Mouse (Mus musculus) stomach, embryonic 16.5 days (tissue): Measurements from ENCODE around the gene Slc7a4. TPM values are rescaled to one million over a fixed set of nuclear protein-coding genes. Genes with fewer than 3 reads are reported as not detected.
"Not testable (repeated sequence)": the region's sequence is repeated elsewhere in the genome, so short reads cannot be mapped to it uniquely, and the experiment has no call there.

Source experiments
- ATAC-seq: fragments of 200-750 bp; cut with Nextera tagmentation; 2 replicates; pipeline ENCODE4 v1.8.0; 2017; ENCODE audit warnings: moderate number of reproducible peaks, moderate TSS enrichment; ENCODE audit not compliant: insufficient read depth, low FRiP score
- H3K27ac ChIP-seq: fragments of 300-500 bp; sonication (generic); 2 replicates; pipeline ENCODE4 v1.5.1; 2014; ENCODE audit warnings: low read length
- H3K27me3 ChIP-seq: fragments of 300-500 bp; sonication (generic); 2 replicates; pipeline ENCODE4 v1.6.1; 2014; ENCODE audit warnings: low read length, control low read depth, mixed read lengths; ENCODE audit not compliant: control insufficient read depth, insufficient read depth
- H3K36me3 ChIP-seq: fragments of 300-500 bp; sonication (generic); 2 replicates; pipeline ENCODE4 v1.6.1; 2014; ENCODE audit warnings: low read length; ENCODE audit not compliant: control insufficient read depth, insufficient read depth
- H3K4me1 ChIP-seq: fragments of 300-500 bp; sonication (generic); 2 replicates; pipeline ENCODE4 v1.6.1; 2014; ENCODE audit warnings: low read length, control low read depth, mixed read lengths; ENCODE audit not compliant: control insufficient read depth, insufficient read depth
- H3K4me2 ChIP-seq: fragments of 300-500 bp; sonication (generic); 2 replicates; pipeline ENCODE4 v1.6.1; 2014; ENCODE audit warnings: low read depth, low read length, mixed read lengths
- H3K4me3 ChIP-seq: fragments of 300-500 bp; sonication (generic); replicated peaks from 2 replicates; pipeline ENCODE4 v1.5.1; 2014; ENCODE audit warnings: mild to moderate bottlenecking, low read length
- H3K9ac ChIP-seq: fragments of 300-500 bp; sonication (generic); 2 replicates; pipeline ENCODE4 v1.6.1; 2014; ENCODE audit warnings: low read length
- H3K9me3 ChIP-seq: fragments of 300-500 bp; sonication (generic); replicated peaks from 2 replicates; pipeline ENCODE4 v1.6.1; 2016; ENCODE audit warnings: low read length, control low read depth; ENCODE audit not compliant: control insufficient read depth
- WGBS: fragments of 180-500 bp; shearing (Covaris S2); extraction: QIAGEN DNeasy Blood & Tissue Kit; methylation state at CpG from one replicate; pipeline ENCODE4 v1.1.7; 2014; 5-methylcytosine and 5-hydroxymethylcytosine counted together
- polyA plus RNA-seq: library from polyadenylated mRNA; unstranded; fragments of >200 nt; fragmentation: Nextera tagmentation; extraction: Ambion mirVana; gene quantifications from 2 replicates; pipeline ENCODE4 v1.2.1, GENCODE M21; 2015

The Slc7a4 gene
- polyA plus RNA-seq, 1 experiment from 2014 or later = 26.6 TPM

- H3K27ac ChIP-seq = no peak overlapping the region
- no peaks in the 10 kb centered on the region for H3K36me3 ChIP-seq
- 45% methylated on average over 4 of the region's 4 CpGs for WGBS
- H3K4me1 ChIP-seq = peaks cover 26% of the 10 kb centered on the region
- no peaks in the 10 kb centered on the region for H3K27me3 ChIP-seq
- no peak overlapping the region for H3K9ac ChIP-seq
- no peak overlapping the region for H3K4me3 ChIP-seq
- ATAC-seq = no peak
- H3K4me2 ChIP-seq = no peak overlapping the region
- H3K9me3 ChIP-seq = no peaks in the 10 kb centered on the region
Measured at GRCm38 (mm10) chr16:17556907-17557306, 26.1 kb downstream of the Slc7a4 start.

- Histone ChIP-seq H3K27ac (no peak overlapping the region), H3K4me1 (peaks cover 22% of the 10 kb centered on the region), H3K27me3 (no peaks in the 10 kb centered on the region), H3K9me3 (no peaks in the 10 kb centered on the region), H3K4me3 (no peak overlapping the region), H3K9ac (no peak overlapping the region), H3K4me2 (no peak overlapping the region), H3K36me3 (no peaks in the 10 kb centered on the region)
- no peak for ATAC-seq
- WGBS = 89% methylated on average over 4 of the region's 4 CpGs
Measured at GRCm38 (mm10) chr16:17556180-17556579, 26.8 kb downstream of the Slc7a4 start.

- not testable (repeated sequence) for H3K27me3 ChIP-seq, H3K9me3 ChIP-seq, H3K9ac ChIP-seq, H3K36me3 ChIP-seq, H3K27ac ChIP-seq, H3K4me3 ChIP-seq, ATAC-seq
- Histone ChIP-seq H3K4me1 (peaks cover 22% of the 10 kb centered on the region), H3K4me2 (peak overlapping the region; percentile 45; the same call in 1 of the 2 replicates)
- WGBS = 26% methylated on average over 4 of the region's 4 CpGs
Measured at GRCm38 (mm10) chr16:17554702-17555101, 28.3 kb downstream of the Slc7a4 start.

GRCm38 (mm10) chr16:17553910-17554685, 28.9 kb downstream of the Slc7a4 start:
- no peaks in the 10 kb centered on the region for H3K9me3 ChIP-seq
- H3K4me3 ChIP-seq = peak overlapping the region; percentile 24; the same call in 1 of the 2 replicates
- H3K27ac ChIP-seq = peak overlapping the region; percentile 9; the same call in 1 of the 2 replicates
- no peaks in the 10 kb centered on the region for H3K27me3 ChIP-seq
- peak overlapping the region; percentile 45 for H3K4me2 ChIP-seq
- H3K9ac ChIP-seq = 0 out of 2 replicates have a peak overlapping the region, but pooled peaks have one; percentile 21
- H3K4me1 ChIP-seq = peaks cover 19% of the 10 kb centered on the region
- ATAC-seq = peak; percentile 92
- 9% methylated on average over 18 of the region's 18 CpGs for WGBS
- H3K36me3 ChIP-seq = no peaks in the 10 kb centered on the region

GRCm38 (mm10) chr16:17552837-17553236, 30.2 kb downstream of the Slc7a4 start:
- ATAC-seq = no peak
- 68% methylated on average over 7 of the region's 7 CpGs for WGBS
- no peak overlapping the region for H3K9ac ChIP-seq
- H3K4me1 ChIP-seq = peaks cover 9% of the 10 kb centered on the region
- no peak overlapping the region for H3K27ac ChIP-seq
- no peak overlapping the region for H3K4me3 ChIP-seq
- H3K4me2 ChIP-seq = no peak overlapping the region
- no peaks in the 10 kb centered on the region for H3K9me3 ChIP-seq
- no peaks in the 10 kb centered on the region for H3K27me3 ChIP-seq
- H3K36me3 ChIP-seq = no peaks in the 10 kb centered on the region

- Histone ChIP-seq H3K4me3 (no peak overlapping the region), H3K9ac (no peak overlapping the region), H3K27me3 (no peaks in the 10 kb centered on the region; the same call in 1 of the 2 replicates), H3K9me3 (no peaks in the 10 kb centered on the region), H3K27ac (no peak overlapping the region), H3K4me1 (no peaks in the 10 kb centered on the region), H3K36me3 (no peaks in the 10 kb centered on the region), H3K4me2 (no peak overlapping the region)
- no peak for ATAC-seq
- 62% methylated on average over 2 of the region's 2 CpGs for WGBS
Measured at GRCm38 (mm10) chr16:17542632-17543031, 40.4 kb downstream of the Slc7a4 start.

GRCm38 (mm10) chr16:17536584-17536983, 46.4 kb downstream of the Slc7a4 start:
- H3K9me3 ChIP-seq = no peaks in the 10 kb centered on the region
- no peak overlapping the region for H3K9ac ChIP-seq
- ATAC-seq = no peak
- no peak overlapping the region for H3K27ac ChIP-seq
- H3K4me1 ChIP-seq = peaks cover 4% of the 10 kb centered on the region
- H3K4me3 ChIP-seq = no peak overlapping the region
- no peak overlapping the region for H3K4me2 ChIP-seq
- H3K27me3 ChIP-seq = no peaks in the 10 kb centered on the region; the same call in 1 of the 2 replicates
- 86% methylated on average over 3 of the region's 3 CpGs for WGBS
- no peaks in the 10 kb centered on the region for H3K36me3 ChIP-seq

- H3K4me1 ChIP-seq = peaks cover 18% of the 10 kb centered on the region
- no peak overlapping the region for H3K27ac ChIP-seq
- 68% methylated on average over 14 of the region's 14 CpGs for WGBS
- no peaks in the 10 kb centered on the region for H3K36me3 ChIP-seq
- no peaks in the 10 kb centered on the region for H3K9me3 ChIP-seq
- no peak for ATAC-seq
- no peak overlapping the region for H3K4me3 ChIP-seq
- H3K27me3 ChIP-seq = no peaks in the 10 kb centered on the region
- no peak overlapping the region for H3K4me2 ChIP-seq
- H3K9ac ChIP-seq = no peak overlapping the region
Measured at GRCm38 (mm10) chr16:17532676-17533329, 50.2 kb downstream of the Slc7a4 start.

GRCm38 (mm10) chr16:17532271-17532670, 50.7 kb downstream of the Slc7a4 start:
- 61% methylated on average over 4 of the region's 4 CpGs for WGBS
- Histone ChIP-seq H3K36me3 (peaks cover 3% of the 10 kb centered on the region; the same call in 1 of the 2 replicates), H3K9me3 (no peaks in the 10 kb centered on the region), H3K4me2 (no peak overlapping the region), H3K27ac (no peak overlapping the region), H3K4me3 (no peak overlapping the region), H3K27me3 (no peaks in the 10 kb centered on the region), H3K4me1 (peaks cover 18% of the 10 kb centered on the region), H3K9ac (0 out of 2 replicates have a peak overlapping the region, but pooled peaks have one; percentile 85)
- no peak for ATAC-seq
